Mouse (Mus musculus) ovary, postnatal 10 days (tissue): ENCODE results near the gene Nfkb2.

Experiments used
- DNase-seq: peaks from one replicate; pipeline ENCODE4 v3.0.0; 2022; ENCODE audit warnings: low spot score

Gene Nfkb2

DNA sequence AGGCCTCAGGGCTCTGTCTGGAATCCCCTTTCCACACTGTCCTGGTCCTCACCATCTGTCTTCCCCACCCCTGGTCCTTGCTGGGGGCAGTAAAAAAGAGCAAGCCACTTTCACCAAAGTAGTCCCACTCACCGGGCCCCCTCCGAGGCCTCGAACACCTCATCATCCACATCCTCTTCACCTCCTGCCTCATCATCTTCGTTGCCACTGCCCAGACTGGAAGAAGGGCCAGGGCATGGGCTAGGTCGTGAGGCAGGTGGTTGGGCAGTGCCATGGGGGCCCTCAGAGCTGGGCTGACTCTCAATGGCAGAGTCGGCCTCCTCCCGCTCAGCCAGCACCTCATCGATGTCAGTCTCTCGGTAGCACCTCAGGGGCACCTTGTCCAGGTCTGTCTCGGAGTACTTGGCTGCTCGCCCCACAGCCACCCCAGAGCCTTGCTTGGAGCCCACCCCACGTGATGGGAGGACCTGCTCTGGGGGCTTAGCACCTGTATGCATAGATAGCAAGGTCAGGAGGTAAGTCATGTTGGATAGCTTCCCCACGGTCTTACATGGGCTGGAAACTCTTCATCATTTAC, 19.0 kb downstream of the Nfkb2 start:
- DNase-seq, result no peak

DNA sequence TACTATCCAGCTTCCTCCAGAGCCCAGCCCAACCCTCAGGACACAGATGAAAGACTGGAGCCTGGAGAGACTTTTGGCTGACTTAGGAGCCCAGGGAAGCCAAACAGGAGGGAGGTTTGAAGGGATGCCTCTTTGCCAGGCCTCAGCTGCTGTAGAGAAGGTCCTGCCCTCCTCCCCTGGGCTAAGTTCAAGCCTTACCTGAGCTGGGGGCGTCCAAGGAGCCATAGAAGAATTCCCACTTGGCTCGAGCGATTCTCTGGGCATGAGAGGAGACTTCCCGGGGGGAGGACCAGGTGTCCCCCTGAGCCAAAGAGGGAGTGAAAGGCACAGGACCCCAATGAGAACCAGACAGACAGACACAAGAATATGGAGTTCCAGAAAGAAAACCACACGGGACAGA, 19.6 kb downstream of the Nfkb2 start:
- DNase-seq, result no peak

- no peak for DNase-seq
Observed at GRCm38 (mm10) chr19:46324366-46324765, 20.2 kb downstream of the Nfkb2 start.

DNA sequence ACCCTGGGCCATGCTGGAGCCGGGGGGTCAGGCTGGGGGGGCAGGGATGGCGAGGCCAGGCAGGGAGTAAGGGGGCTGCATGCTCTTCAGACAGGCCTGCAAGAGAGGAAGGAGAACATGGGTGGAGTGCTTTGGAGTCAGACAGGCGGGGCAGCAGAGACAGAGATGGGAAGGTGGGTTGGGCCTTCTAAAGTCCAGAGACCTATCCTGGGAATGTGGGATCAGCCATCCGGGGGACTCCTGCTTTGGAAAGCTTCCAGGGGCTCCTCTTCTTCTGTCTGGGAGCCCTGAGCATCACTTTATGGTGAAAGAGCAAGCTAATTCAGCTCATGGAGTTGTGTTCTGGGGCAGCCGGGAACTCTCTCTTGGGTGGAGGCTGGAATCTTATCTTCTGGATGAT, 20.8 kb downstream of the Nfkb2 start:
- DNase-seq, result no peak

DNA sequence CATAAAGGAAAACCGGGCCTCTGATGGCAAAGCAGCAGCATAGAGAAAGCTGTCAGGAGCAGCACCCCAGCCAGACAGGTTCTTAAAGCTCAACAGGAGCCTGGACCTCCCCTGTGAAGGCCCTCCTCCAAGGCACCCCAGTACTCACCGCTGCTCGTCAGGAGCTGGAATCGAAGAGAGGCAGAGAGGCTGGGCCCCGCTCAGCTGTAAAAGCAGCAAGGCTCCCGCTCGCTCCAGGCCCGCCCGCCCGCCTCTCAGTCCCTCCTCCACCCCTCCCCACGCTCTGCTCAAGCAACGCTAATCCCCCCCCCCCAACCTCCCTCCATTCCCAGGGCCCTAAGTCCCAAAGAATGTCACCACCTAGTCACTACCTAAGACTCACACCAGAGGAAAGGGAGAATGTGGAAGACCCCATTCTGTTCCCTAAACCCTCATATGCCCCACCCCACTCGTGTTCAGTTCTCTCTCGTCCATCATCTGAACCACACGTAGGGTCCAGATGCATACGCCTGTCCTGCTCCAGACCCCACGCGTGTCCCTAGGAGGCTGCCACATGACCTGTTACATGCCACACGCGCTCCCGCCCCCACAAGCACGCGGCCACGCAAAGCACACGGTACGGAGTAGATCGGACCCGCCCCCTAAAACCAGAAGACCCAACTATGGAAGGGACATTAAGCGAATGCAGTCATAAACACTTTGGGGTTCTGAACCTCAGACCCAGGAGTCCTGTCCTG, 22.1 kb downstream of the Nfkb2 start:
- no peak for DNase-seq

- DNase-seq, result no peak
Observed at GRCm38 (mm10) chr19:46326756-46327305, 22.7 kb downstream of the Nfkb2 start, which contains the start of gene Psd. Gene Psd, minus strand, starts transcription at chr19:46327156.

DNA sequence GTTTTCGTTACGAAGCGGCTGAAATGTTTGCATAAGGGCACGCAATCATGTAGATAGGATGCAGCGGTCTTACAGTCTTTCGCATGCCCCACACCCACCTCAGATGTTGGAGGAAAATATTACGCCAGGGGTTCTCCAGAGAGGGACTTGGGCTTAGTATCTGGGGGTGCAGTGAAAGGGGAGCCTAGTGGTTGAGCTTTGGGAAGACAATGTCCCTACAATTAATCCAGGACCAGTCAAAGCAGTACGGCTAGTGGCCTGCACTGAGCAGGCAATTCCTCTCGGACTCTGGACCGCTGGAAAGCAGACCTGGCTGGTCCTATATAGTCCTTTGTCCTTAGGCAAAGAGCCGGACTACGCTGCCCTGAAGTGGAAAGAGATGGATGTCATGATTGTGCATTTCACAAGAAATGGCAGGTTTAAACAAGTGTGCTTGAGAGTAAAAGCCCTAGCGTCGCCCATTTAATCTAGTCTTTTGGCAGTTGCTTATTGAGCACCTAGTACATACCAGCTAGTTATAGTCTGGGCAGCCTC, 23.5 kb downstream of the Nfkb2 start:
- DNase-seq, result no peak

GRCm38 (mm10) chr19:46328081-46329030, 24.2 kb downstream of the Nfkb2 start, which contains the start of gene Fbxl15:
Gene Fbxl15, plus strand, starts transcription at chr19:46328184.
- peak; percentile 91 for DNase-seq

GRCm38 (mm10) chr19:46329031-46329641, 25.0 kb downstream of the Nfkb2 start:
- DNase-seq, result no peak

GRCm38 (mm10) chr19:46329951-46330350, 25.8 kb downstream of the Nfkb2 start:
- no peak for DNase-seq

- DNase-seq, result no peak
Observed at GRCm38 (mm10) chr19:46330696-46331095, 26.6 kb downstream of the Nfkb2 start.

GRCm38 (mm10) chr19:46331326-46331725, 27.2 kb downstream of the Nfkb2 start:
- DNase-seq, result no peak

DNA sequence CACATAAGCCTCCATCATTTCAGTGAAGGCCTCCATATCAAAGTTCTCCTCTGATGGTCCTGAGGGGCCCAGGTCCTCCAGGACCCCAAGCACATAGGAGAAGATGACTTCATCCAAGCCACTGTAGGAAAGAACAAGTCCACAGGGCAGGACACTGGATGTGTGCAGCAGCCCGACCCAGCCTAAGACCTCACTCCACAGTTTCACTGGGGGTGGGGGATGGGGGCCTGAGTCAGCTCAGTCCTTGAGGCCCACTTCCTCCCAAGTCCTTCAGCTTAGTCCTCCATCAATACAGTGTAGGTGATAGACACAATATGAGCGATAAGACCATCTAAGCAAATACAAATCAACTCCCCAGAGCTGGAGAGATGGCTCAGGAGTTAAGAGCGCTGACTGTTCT, 27.8 kb downstream of the Nfkb2 start:
- no peak for DNase-seq

DNA sequence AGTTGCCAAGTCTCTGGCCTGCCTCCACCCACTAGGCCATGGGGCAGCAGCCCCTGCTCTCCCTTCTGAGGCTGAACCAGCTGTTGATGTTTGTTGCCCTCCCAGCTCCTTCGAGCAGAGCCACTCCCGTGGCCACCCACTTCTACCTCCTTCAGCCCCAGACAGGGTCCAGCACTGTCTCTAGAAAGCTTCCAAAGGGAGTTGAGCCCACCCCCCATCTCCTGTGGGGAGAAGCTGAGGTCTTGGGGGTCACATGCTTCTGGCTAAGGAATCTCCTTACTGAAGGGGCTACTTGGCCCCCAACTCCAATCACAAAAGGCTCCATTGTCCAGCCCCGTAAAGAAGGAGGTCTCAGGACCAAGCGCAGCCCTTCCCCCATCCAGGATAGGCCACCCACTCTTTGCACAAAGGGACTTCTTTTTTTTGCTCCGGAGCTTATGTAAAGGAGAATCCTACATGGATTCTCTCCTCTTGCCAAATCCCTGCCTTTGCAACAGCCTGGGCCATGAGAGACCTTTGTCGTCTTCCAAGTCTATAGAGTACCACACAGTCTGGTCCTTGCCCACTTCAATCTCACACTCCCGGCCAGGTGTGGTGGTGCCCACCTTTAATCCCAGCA, 28.7 kb downstream of the Nfkb2 start:
- DNase-seq, result no peak

GRCm38 (mm10) chr19:46333906-46334305, 29.8 kb downstream of the Nfkb2 start:
- DNase-seq, result no peak

- DNase-seq, result no peak
Observed at GRCm38 (mm10) chr19:46337719-46338330, 33.7 kb downstream of the Nfkb2 start.

GRCm38 (mm10) chr19:46338331-46338936, 34.3 kb downstream of the Nfkb2 start, which contains the start of gene Cuedc2:
Gene Cuedc2, minus strand, starts transcription at chr19:46338702.
- DNase-seq, result peak; percentile 93

DNA sequence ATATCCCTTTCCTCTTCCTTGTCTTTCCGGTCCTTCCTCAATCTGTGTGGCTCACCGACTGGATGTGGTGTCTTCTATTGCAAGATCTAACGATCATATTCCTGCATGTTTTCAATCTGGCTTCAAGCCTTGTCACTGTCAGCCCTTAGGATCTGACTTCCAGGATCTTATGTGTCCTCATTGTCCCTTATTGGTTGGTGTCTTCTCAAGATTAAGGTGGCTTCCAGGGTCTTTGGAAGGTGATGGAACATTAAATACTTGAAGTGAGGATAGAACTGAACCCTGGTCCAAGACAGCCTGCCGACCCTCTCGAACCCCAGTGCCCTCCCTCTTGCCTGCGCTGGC, 34.8 kb downstream of the Nfkb2 start:
- DNase-seq, result no peak

- DNase-seq, result no peak
Observed at GRCm38 (mm10) chr19:46339287-46339971, 35.3 kb downstream of the Nfkb2 start.
